Mouse (Mus musculus) heart, postnatal 0 days (tissue): ENCODE measurements around the gene Vmn1r58.

Source experiments
- CTCF ChIP-seq: IDR thresholded peaks from 2 replicates; pipeline ENCODE4 v1.5.1; 2016; ENCODE audit warnings: antibody characterized with exemption, control low read depth, low read depth
- EP300 ChIP-seq: IDR thresholded peaks from 2 replicates; pipeline ENCODE4 v1.6.1; 2016; ENCODE audit warnings: antibody characterized with exemption, low read depth

- no peak for TF ChIP-seq CTCF
- no peak for TF ChIP-seq EP300
Measured at GRCm38 (mm10) chr7:5366724-5367123, 46.5 kb downstream of the Vmn1r58 start.
